Mouse (Mus musculus): ENCODE measurements around the gene Dync1i1. TPM values are rescaled to one million over a fixed set of nuclear protein-coding genes. Genes with fewer than 3 reads are reported as not detected.

Dync1i1 gene
- polyA plus RNA-seq, 1 experiment from 2014 or later: 159 TPM

DNA sequence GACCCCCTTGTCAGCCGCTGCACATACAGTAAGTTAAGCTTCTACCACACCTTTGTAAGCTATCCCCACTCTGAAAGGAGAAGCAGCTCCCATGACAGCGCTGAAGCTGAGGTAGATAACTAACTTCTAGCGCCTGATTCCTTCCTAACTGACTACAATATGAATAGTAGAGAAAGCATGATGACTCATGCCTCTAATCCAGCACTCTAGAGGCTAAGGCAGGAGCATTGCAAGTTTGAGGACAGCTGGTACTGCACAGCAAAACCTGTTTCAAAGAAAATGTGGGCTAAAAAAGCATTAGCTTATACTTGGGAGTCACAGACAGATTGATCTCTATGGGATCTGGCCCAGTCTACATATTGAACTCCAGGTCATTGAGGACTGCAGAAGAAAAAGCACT lies 236.5 kb downstream of the Dync1i1 start:
- H3K4me3 ChIP-seq (replicated peaks; ENCODE audit: low read length): no peak overlapping the region
- H3K4me2 ChIP-seq (ENCODE audit: low read length): no peak overlapping the region
- WGBS: 96% methylated on average over 3 of the region's 3 CpGs
- H3K36me3 ChIP-seq (ENCODE audit: control insufficient read depth, insufficient read depth): peaks cover 2% of the 10 kb centered on the region; the same call in 1 of the 2 replicates
- no peaks in the 10 kb centered on the region for H3K9me3 ChIP-seq (ENCODE audit: control insufficient read depth, low read length)
- no peak for ATAC-seq
- no peaks in the 10 kb centered on the region for H3K27me3 ChIP-seq (replicated peaks; ENCODE audit: control insufficient read depth, insufficient read depth, low read length)
- H3K4me1 ChIP-seq (replicated peaks; ENCODE audit: control insufficient read depth, insufficient read depth, low read length): no peaks in the 10 kb centered on the region
- H3K9ac ChIP-seq (replicated peaks; ENCODE audit: low read depth, low read length): no peak overlapping the region
- H3K27ac ChIP-seq (ENCODE audit: low read length): no peak overlapping the region

GRCm38 (mm10) chr6:5966376-5966775 lies 240.9 kb downstream of the Dync1i1 start:
- Histone ChIP-seq H3K4me2 (ENCODE audit: low read length) (no peak overlapping the region), H3K27me3 (replicated peaks; ENCODE audit: control insufficient read depth, insufficient read depth, low read length) (no peaks in the 10 kb centered on the region), H3K36me3 (ENCODE audit: control insufficient read depth, insufficient read depth) (peaks cover 2% of the 10 kb centered on the region; the same call in 1 of the 2 replicates), H3K9ac (replicated peaks; ENCODE audit: low read depth, low read length) (no peak overlapping the region), H3K4me3 (replicated peaks; ENCODE audit: low read length) (no peak overlapping the region), H3K27ac (ENCODE audit: low read length) (no peak overlapping the region), H3K9me3 (ENCODE audit: control insufficient read depth, low read length) (no peaks in the 10 kb centered on the region), H3K4me1 (replicated peaks; ENCODE audit: control insufficient read depth, insufficient read depth, low read length) (no peaks in the 10 kb centered on the region)
- WGBS: 87% methylated on average over 7 of the region's 7 CpGs
- no peak for ATAC-seq

DNA sequence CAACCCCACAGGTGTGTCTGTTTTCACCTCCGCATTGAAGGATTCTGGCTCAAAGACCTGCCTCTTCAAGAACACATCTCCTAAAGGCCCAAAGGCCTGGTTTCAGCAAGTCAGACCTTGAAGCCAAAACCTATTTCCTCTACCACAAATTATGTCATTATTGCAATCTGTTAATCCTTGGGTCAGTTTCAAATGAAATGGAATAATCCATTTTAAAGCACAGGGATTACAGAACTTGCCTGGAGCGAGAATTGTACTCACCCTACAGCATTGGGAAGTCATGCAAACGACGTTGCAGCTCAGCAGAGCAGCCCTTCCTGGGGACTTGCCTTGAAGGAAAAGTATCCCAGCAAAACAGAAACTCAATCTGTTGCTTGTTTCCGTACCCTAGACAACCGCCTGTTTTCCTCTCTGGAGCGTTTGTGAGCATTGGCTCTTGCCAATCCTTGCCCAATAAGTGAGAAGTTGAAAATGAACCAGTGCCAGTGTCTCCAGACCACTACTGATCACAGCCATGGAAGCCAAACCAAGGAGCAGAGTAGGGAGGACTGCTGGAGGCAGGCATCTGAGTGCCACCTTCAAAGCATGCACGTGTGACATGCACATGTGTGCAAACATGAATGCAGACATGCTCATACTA lies 241.5 kb downstream of the Dync1i1 start:
- no peak overlapping the region for H3K4me3 ChIP-seq (replicated peaks; ENCODE audit: low read length)
- ATAC-seq: no peak

DNA sequence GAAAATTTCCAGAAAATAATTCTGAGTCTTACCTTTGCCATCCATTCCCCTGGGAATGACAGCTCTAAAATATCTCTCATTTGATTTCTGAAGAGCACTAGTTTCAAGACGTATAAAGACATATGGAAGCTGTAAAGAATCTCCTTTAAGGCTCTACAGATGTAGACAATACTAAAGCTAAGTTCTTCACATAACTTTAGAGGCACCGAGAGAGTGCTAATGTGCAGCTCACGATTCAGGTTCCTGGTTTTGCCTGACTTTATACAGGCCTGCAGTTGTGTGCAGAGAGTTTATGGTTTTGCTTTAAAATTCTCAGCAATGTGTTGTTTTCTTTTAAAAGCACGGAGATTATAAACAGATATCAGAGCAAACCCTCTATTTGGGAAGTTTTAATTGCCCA lies 242.1 kb downstream of the Dync1i1 start:
- WGBS: 88% methylated on average over 4 of the region's 4 CpGs
- no peaks in the 10 kb centered on the region for H3K4me1 ChIP-seq (replicated peaks; ENCODE audit: control insufficient read depth, insufficient read depth, low read length)
- no peak overlapping the region for H3K4me3 ChIP-seq (replicated peaks; ENCODE audit: low read length)
- no peaks in the 10 kb centered on the region for H3K27me3 ChIP-seq (replicated peaks; ENCODE audit: control insufficient read depth, insufficient read depth, low read length)
- no peak for ATAC-seq
- H3K9me3 ChIP-seq (ENCODE audit: control insufficient read depth, low read length): no peaks in the 10 kb centered on the region
- no peak overlapping the region for H3K4me2 ChIP-seq (ENCODE audit: low read length)
- H3K9ac ChIP-seq (replicated peaks; ENCODE audit: low read depth, low read length): no peak overlapping the region
- peaks cover 2% of the 10 kb centered on the region; the same call in 1 of the 2 replicates for H3K36me3 ChIP-seq (ENCODE audit: control insufficient read depth, insufficient read depth)
- H3K27ac ChIP-seq (ENCODE audit: low read length): no peak overlapping the region

More for the DNA sequence above, 241.5 kb downstream of the Dync1i1 start:
- no peak overlapping the region for H3K4me2 ChIP-seq (ENCODE audit: low read length)
- no peaks in the 10 kb centered on the region for H3K9me3 ChIP-seq (ENCODE audit: control insufficient read depth, low read length)
- H3K4me1 ChIP-seq (replicated peaks; ENCODE audit: control insufficient read depth, insufficient read depth, low read length): no peaks in the 10 kb centered on the region
- no peak overlapping the region for H3K27ac ChIP-seq (ENCODE audit: low read length)
- H3K27me3 ChIP-seq (replicated peaks; ENCODE audit: control insufficient read depth, insufficient read depth, low read length): no peaks in the 10 kb centered on the region
- no peak overlapping the region for H3K9ac ChIP-seq (replicated peaks; ENCODE audit: low read depth, low read length)
- peaks cover 2% of the 10 kb centered on the region; the same call in 1 of the 2 replicates for H3K36me3 ChIP-seq (ENCODE audit: control insufficient read depth, insufficient read depth)
- WGBS: 76% methylated on average over 8 of the region's 8 CpGs

DNA sequence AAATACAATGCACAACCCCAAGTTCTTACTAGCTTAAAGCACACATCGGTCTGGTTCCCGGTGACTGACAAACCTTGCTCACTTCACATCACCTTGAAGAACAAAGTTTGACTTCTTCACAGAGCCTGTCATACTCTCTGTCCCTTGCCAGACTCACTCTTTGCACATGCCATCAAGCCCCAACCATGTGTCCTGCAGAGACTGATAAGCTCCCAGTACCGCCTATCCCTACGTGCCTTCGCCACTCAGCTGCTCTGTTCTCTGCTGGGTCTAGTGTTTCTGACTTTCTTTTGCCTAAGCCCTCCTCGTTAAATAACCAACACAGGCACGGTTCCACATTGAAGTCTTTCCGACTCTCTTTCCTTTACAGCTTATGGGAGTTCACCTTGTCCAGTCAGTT lies 244.2 kb downstream of the Dync1i1 start:
- Histone ChIP-seq H3K9ac (replicated peaks; ENCODE audit: low read depth, low read length) (no peak overlapping the region), H3K9me3 (ENCODE audit: control insufficient read depth, low read length) (no peaks in the 10 kb centered on the region), H3K27me3 (replicated peaks; ENCODE audit: control insufficient read depth, insufficient read depth, low read length) (no peaks in the 10 kb centered on the region), H3K27ac (ENCODE audit: low read length) (no peak overlapping the region), H3K4me1 (replicated peaks; ENCODE audit: control insufficient read depth, insufficient read depth, low read length) (no peaks in the 10 kb centered on the region), H3K4me2 (ENCODE audit: low read length) (no peak overlapping the region), H3K4me3 (replicated peaks; ENCODE audit: low read length) (no peak overlapping the region), H3K36me3 (ENCODE audit: control insufficient read depth, insufficient read depth) (no peaks in the 10 kb centered on the region)
- ATAC-seq: no peak
- WGBS: 82% methylated on average over 8 of the region's 8 CpGs

- WGBS: 70% methylated on average over 4 of the region's 4 CpGs
- no peaks in the 10 kb centered on the region for H3K9me3 ChIP-seq (ENCODE audit: control insufficient read depth, low read length)
- no peak overlapping the region for H3K27ac ChIP-seq (ENCODE audit: low read length)
- no peak overlapping the region for H3K4me3 ChIP-seq (replicated peaks; ENCODE audit: low read length)
- H3K4me1 ChIP-seq (replicated peaks; ENCODE audit: control insufficient read depth, insufficient read depth, low read length): no peaks in the 10 kb centered on the region
- no peaks in the 10 kb centered on the region for H3K36me3 ChIP-seq (ENCODE audit: control insufficient read depth, insufficient read depth)
- H3K9ac ChIP-seq (replicated peaks; ENCODE audit: low read depth, low read length): no peak overlapping the region
- no peaks in the 10 kb centered on the region for H3K27me3 ChIP-seq (replicated peaks; ENCODE audit: control insufficient read depth, insufficient read depth, low read length)
- H3K4me2 ChIP-seq (ENCODE audit: low read length): no peak overlapping the region
- no peak for ATAC-seq
Measured at GRCm38 (mm10) chr6:5976241-5976640, 250.8 kb downstream of the Dync1i1 start.

DNA sequence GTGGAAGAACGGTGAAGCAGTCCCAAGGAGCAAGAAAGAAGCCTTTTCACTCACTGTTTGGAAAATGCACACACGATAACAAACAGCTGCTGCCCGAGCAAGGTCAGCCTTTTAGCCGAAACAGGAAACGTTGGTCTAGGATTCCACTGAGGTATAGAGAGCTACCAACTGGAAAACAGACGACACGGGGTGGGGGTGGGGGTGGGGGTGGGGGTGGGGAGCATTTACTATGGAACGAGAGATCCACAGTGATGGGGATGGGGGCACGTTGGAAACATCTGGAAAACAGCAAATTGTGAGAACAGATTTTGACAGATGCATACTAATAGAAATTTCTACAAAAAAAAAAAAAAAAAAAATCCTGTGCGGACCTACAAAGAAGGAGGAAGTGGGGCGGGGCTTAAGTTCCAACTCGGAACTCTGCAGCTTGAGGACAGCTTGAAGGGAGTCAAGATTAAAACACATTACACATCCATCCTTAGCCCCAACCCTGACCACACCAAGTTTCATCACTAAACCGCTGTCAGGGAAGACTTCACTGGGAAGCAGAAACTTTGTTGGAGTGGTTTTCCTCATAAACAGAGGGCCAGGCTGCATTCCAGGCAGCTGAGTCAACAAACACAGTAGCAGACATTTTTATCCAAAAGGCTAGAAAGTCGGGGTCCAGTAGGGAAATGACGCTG lies 251.9 kb downstream of the Dync1i1 start:
- WGBS: 76% methylated on average over 15 of the region's 15 CpGs
- H3K4me2 ChIP-seq (ENCODE audit: low read length): no peak overlapping the region
- no peaks in the 10 kb centered on the region for H3K4me1 ChIP-seq (replicated peaks; ENCODE audit: control insufficient read depth, insufficient read depth, low read length)
- no peak overlapping the region for H3K4me3 ChIP-seq (replicated peaks; ENCODE audit: low read length)
- no peak overlapping the region for H3K27ac ChIP-seq (ENCODE audit: low read length)
- H3K27me3 ChIP-seq (replicated peaks; ENCODE audit: control insufficient read depth, insufficient read depth, low read length): no peaks in the 10 kb centered on the region
- no peaks in the 10 kb centered on the region for H3K36me3 ChIP-seq (ENCODE audit: control insufficient read depth, insufficient read depth)
- H3K9me3 ChIP-seq (ENCODE audit: control insufficient read depth, low read length): no peaks in the 10 kb centered on the region
- no peak for ATAC-seq
- no peak overlapping the region for H3K9ac ChIP-seq (replicated peaks; ENCODE audit: low read depth, low read length)

- peak; percentile 25; the same call in 1 of the 2 replicates for ATAC-seq
- 42% methylated on average over 6 of the region's 6 CpGs for WGBS
- Histone ChIP-seq H3K27me3 (replicated peaks; ENCODE audit: control insufficient read depth, insufficient read depth, low read length) (no peaks in the 10 kb centered on the region), H3K36me3 (ENCODE audit: control insufficient read depth, insufficient read depth) (no peaks in the 10 kb centered on the region), H3K9ac (replicated peaks; ENCODE audit: low read depth, low read length) (no peak overlapping the region), H3K27ac (ENCODE audit: low read length) (no peak overlapping the region; the same call in 1 of the 2 replicates), H3K4me2 (ENCODE audit: low read length) (peak overlapping the region; percentile 46), H3K9me3 (ENCODE audit: control insufficient read depth, low read length) (no peaks in the 10 kb centered on the region), H3K4me3 (replicated peaks; ENCODE audit: low read length) (no peak overlapping the region), H3K4me1 (replicated peaks; ENCODE audit: control insufficient read depth, insufficient read depth, low read length) (peaks cover 22% of the 10 kb centered on the region)
Measured at GRCm38 (mm10) chr6:5991243-5991642, 265.8 kb downstream of the Dync1i1 start.

DNA sequence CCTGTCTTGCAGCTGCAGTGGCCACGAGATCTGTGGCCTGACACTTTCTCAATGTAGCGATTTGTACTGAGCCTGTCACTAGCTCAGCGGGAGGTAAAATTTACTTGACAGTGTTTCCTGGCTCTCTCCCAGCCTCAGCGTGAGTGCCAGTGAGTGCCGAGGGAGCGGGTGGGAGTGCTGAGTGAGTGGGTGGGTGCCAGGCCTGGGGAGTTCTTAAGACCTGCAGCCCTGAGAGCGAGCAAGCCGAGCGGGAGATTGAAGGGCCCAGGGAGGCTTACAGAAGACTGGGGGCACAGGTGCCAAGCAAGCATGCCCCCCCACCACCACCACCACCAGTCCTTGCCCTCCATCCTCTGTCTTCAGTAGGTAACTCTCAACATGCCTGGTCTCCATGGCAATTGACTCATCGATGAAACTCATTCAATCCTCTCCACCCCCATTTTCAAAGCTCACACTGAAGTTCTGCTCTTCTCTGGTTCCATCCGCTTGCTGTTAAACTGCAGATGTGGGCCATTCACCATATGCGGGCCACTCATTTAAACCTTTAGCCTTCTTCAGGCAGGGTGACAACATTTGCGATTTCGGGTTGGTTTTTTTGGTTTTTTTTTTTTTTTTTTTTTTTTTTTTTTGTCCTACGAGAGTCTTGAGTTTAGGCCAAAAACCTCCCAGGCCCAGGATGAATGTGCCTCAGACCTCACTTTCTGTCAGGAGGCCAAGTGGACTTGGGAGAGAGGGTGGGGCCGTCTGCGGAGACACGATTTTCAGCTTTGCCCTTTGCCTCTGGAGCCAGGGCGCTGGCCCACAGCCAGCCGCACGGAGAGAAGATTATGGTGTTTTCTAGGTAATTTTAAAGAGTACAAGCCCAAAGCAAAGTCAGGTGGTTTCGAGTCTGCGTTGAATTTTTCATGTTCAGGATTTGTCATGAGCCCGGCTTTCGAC lies 266.6 kb downstream of the Dync1i1 start:
- H3K9ac ChIP-seq (replicated peaks; ENCODE audit: low read depth, low read length): peak overlapping the region; percentile 0; the same call in 1 of the 2 replicates
- H3K27me3 ChIP-seq (replicated peaks; ENCODE audit: control insufficient read depth, insufficient read depth, low read length): no peaks in the 10 kb centered on the region
- H3K4me3 ChIP-seq (replicated peaks; ENCODE audit: low read length): peak overlapping the region; percentile 8; the same call in 1 of the 2 replicates
- H3K36me3 ChIP-seq (ENCODE audit: control insufficient read depth, insufficient read depth): no peaks in the 10 kb centered on the region
- no peaks in the 10 kb centered on the region for H3K9me3 ChIP-seq (ENCODE audit: control insufficient read depth, low read length)
- WGBS: 10% methylated on average over 25 of the region's 25 CpGs
- peak; percentile 76 for ATAC-seq
- peak overlapping the region; percentile 46 for H3K4me2 ChIP-seq (ENCODE audit: low read length)
- H3K4me1 ChIP-seq (replicated peaks; ENCODE audit: control insufficient read depth, insufficient read depth, low read length): peaks cover 22% of the 10 kb centered on the region
- peak overlapping the region; percentile 63 for H3K27ac ChIP-seq (ENCODE audit: low read length)
